Mouse (Mus musculus): ENCODE results near the gene Susd1.

Gene Susd1

GRCm38 (mm10) chr4:59434039-59434438 lies 4.4 kb downstream of the Susd1 start:
- no peak for DNase-seq (ENCODE audit: low read depth, low spot score)

GRCm38 (mm10) chr4:59429128-59429527 lies 9.3 kb downstream of the Susd1 start:
- no peak for DNase-seq (ENCODE audit: low read depth, low spot score)

GRCm38 (mm10) chr4:59426429-59426828 lies 12.0 kb downstream of the Susd1 start:
- no peak for DNase-seq (ENCODE audit: low read depth, low spot score)

- DNase-seq (ENCODE audit: low read depth, low spot score): no peak
Measured at GRCm38 (mm10) chr4:59422808-59423207, 15.6 kb downstream of the Susd1 start.

GRCm38 (mm10) chr4:59422025-59422783 lies 16.2 kb downstream of the Susd1 start:
- DNase-seq (ENCODE audit: low read depth, low spot score): no peak

GRCm38 (mm10) chr4:59421369-59421746 lies 17.1 kb downstream of the Susd1 start:
- no peak for DNase-seq (ENCODE audit: low read depth, low spot score)

GRCm38 (mm10) chr4:59420695-59421368 lies 17.6 kb downstream of the Susd1 start:
- no peak for DNase-seq (ENCODE audit: low read depth, low spot score)

- DNase-seq (ENCODE audit: low read depth, low spot score): no peak
Measured at GRCm38 (mm10) chr4:59419211-59419610, 19.2 kb downstream of the Susd1 start.

- DNase-seq (ENCODE audit: low read depth, low spot score): no peak
Measured at GRCm38 (mm10) chr4:59413428-59413827, 25.0 kb downstream of the Susd1 start.

GRCm38 (mm10) chr4:59411153-59411552 lies 27.3 kb downstream of the Susd1 start:
- DNase-seq (ENCODE audit: low read depth, low spot score): no peak

- DNase-seq (ENCODE audit: low read depth, low spot score): no peak
Measured at GRCm38 (mm10) chr4:59407766-59408165, 30.7 kb downstream of the Susd1 start.

GRCm38 (mm10) chr4:59404375-59404774 lies 34.1 kb downstream of the Susd1 start:
- DNase-seq (ENCODE audit: low read depth, low spot score): no peak

GRCm38 (mm10) chr4:59400931-59401330 lies 37.5 kb downstream of the Susd1 start:
- DNase-seq (ENCODE audit: low read depth, low spot score): no peak

- no peak for DNase-seq (ENCODE audit: low read depth, low spot score)
Measured at GRCm38 (mm10) chr4:59399343-59399742, 39.1 kb downstream of the Susd1 start.

- DNase-seq (ENCODE audit: low read depth, low spot score): no peak
Measured at GRCm38 (mm10) chr4:59395528-59395927, 42.9 kb downstream of the Susd1 start.

GRCm38 (mm10) chr4:59394155-59394554 lies 44.3 kb downstream of the Susd1 start:
- DNase-seq (ENCODE audit: low read depth, low spot score): no peak

- no peak for DNase-seq (ENCODE audit: low read depth, low spot score)
Measured at GRCm38 (mm10) chr4:59388447-59389030, 49.9 kb downstream of the Susd1 start.

- DNase-seq (ENCODE audit: low read depth, low spot score): peak; percentile 26
Measured at GRCm38 (mm10) chr4:59387387-59388210, 50.8 kb downstream of the Susd1 start.

GRCm38 (mm10) chr4:59385254-59385895 lies 53.1 kb downstream of the Susd1 start:
- no peak for DNase-seq (ENCODE audit: low read depth, low spot score)

- no peak for DNase-seq (ENCODE audit: low read depth, low spot score)
Measured at GRCm38 (mm10) chr4:59383791-59384190, 54.6 kb downstream of the Susd1 start.

- no peak for DNase-seq (ENCODE audit: low read depth, low spot score)
Measured at GRCm38 (mm10) chr4:59382131-59382530, 56.3 kb downstream of the Susd1 start.

Data from forelimb bud, embryonic 11.5 days (tissue).